Mouse (Mus musculus): ENCODE data around the gene Zfp276. TPM values are rescaled to one million over a fixed set of nuclear protein-coding genes. Genes with fewer than 3 reads are reported as not detected.

Gene Zfp276
- polyA plus RNA-seq, 1 experiment = 10.6 TPM

GRCm38 (mm10) chr8:123308738-123309137 lies 54.7 kb downstream of the Zfp276 start:
- no peak overlapping the region for H3K4me3 ChIP-seq (ENCODE audit: insufficient read depth, poor library complexity, severe bottlenecking)
- H3K27me3 ChIP-seq (ENCODE audit: control insufficient read depth, insufficient read depth, insufficient read length) = no peaks in the 10 kb centered on the region
- H3K36me3 ChIP-seq (ENCODE audit: control insufficient read depth, insufficient read depth) = peaks cover 20% of the 10 kb centered on the region
- no peaks in the 10 kb centered on the region for H3K79me2 ChIP-seq (ENCODE audit: control insufficient read depth, insufficient read depth)
- H3ac ChIP-seq (ENCODE audit: control insufficient read depth, insufficient read length, low read depth) = no peak overlapping the region
- TF ChIP-seq MAX (IDR thresholded peaks at IDR 0.05) (no peak), FOSL1 (IDR thresholded peaks at IDR 0.05; ENCODE audit: insufficient read depth, low read length, poor library complexity, severe bottlenecking) (no peak)
- no peaks in the 10 kb centered on the region for H3K79me3 ChIP-seq (ENCODE audit: low read depth)

GRCm38 (mm10) chr8:123317781-123318466 lies 63.9 kb downstream of the Zfp276 start:
- H3K4me3 ChIP-seq (ENCODE audit: insufficient read depth, poor library complexity, severe bottlenecking) = peak overlapping the region; percentile 45
- no peaks in the 10 kb centered on the region for H3K27me3 ChIP-seq (ENCODE audit: control insufficient read depth, insufficient read depth, insufficient read length)
- peak overlapping the region; percentile 78 for H3ac ChIP-seq (ENCODE audit: control insufficient read depth, insufficient read length, low read depth)
- no peaks in the 10 kb centered on the region for H3K79me3 ChIP-seq (ENCODE audit: low read depth)
- H3K36me3 ChIP-seq (ENCODE audit: control insufficient read depth, insufficient read depth) = peaks cover 4% of the 10 kb centered on the region
- peaks cover 6% of the 10 kb centered on the region for H3K79me2 ChIP-seq (ENCODE audit: control insufficient read depth, insufficient read depth)
- no peak for TF ChIP-seq USF1 (IDR thresholded peaks at IDR 0.05; ENCODE audit: low read depth)
- TF ChIP-seq MYOG (IDR thresholded peaks at IDR 0.05; ENCODE audit: control insufficient read depth, extremely low read depth, insufficient read length) = no peak
- no peak for TF ChIP-seq MAX (IDR thresholded peaks at IDR 0.05)
- no peak for TF ChIP-seq FOSL1 (IDR thresholded peaks at IDR 0.05; ENCODE audit: insufficient read depth, low read length, poor library complexity, severe bottlenecking)

- Histone ChIP-seq H3K36me3 (ENCODE audit: control insufficient read depth, insufficient read depth) (peaks cover 4% of the 10 kb centered on the region), H3K79me2 (ENCODE audit: control insufficient read depth, insufficient read depth) (peaks cover 6% of the 10 kb centered on the region), H3K79me3 (ENCODE audit: low read depth) (no peaks in the 10 kb centered on the region), H3K4me3 (ENCODE audit: insufficient read depth, poor library complexity, severe bottlenecking) (peak within 1 kb of the TSS; percentile 45), H3K27me3 (ENCODE audit: control insufficient read depth, insufficient read depth, insufficient read length) (no peaks in the 10 kb centered on the region), H3ac (ENCODE audit: control insufficient read depth, insufficient read length, low read depth) (peak within 1 kb of the TSS; percentile 78)
- no peak for TF ChIP-seq CEBPB (IDR thresholded peaks at IDR 0.05; ENCODE audit: low read depth)
- peak; percentile 17 for TF ChIP-seq USF1 (IDR thresholded peaks at IDR 0.05; ENCODE audit: low read depth)
- no peak for TF ChIP-seq MYOD1 (IDR thresholded peaks at IDR 0.05; ENCODE audit: control insufficient read depth, insufficient read length, low read depth)
Measured at GRCm38 (mm10) chr8:123318467-123318911, 64.5 kb downstream of the Zfp276 start, which contains the start of gene Fanca. Fanca (minus strand) TSS chr8:123318576.

Other genes with a start within 250 kb of the Zfp276 start
- 32.5 TPM for gene Ankrd11, start 211.9 kb upstream of the Zfp276 start, polyA plus RNA-seq (2012; fragmentation: generic; extraction: Trizol)
- 57.4 TPM for gene Spg7, start 191.3 kb upstream of the Zfp276 start, polyA plus RNA-seq (2012; fragmentation: generic; extraction: Trizol)
- gene Rpl13, start 151.8 kb upstream of the Zfp276 start, polyA plus RNA-seq (2012; fragmentation: generic; extraction: Trizol) = 3,422 TPM
- 0.04 TPM for gene Cpne7, start 136.8 kb upstream of the Zfp276 start, polyA plus RNA-seq (2012; fragmentation: generic; extraction: Trizol)
- 0.05 TPM for gene Sult5a1, start 95.9 kb upstream of the Zfp276 start, polyA plus RNA-seq (2012; fragmentation: generic; extraction: Trizol)
- gene Dpep1, start 68.0 kb upstream of the Zfp276 start, polyA plus RNA-seq (2012; fragmentation: generic; extraction: Trizol) = 0.92 TPM
- gene Chmp1a, start 41.4 kb upstream of the Zfp276 start, polyA plus RNA-seq (2012; fragmentation: generic; extraction: Trizol) = 94.4 TPM
- gene Spata33, start 41.4 kb upstream of the Zfp276 start, polyA plus RNA-seq (2012; fragmentation: generic; extraction: Trizol) = 1.1 TPM
- gene Cdk10, start 29.4 kb upstream of the Zfp276 start, polyA plus RNA-seq (2012; fragmentation: generic; extraction: Trizol) = 23.8 TPM
- gene Spata2l, start 18.0 kb upstream of the Zfp276 start, polyA plus RNA-seq (2012; fragmentation: generic; extraction: Trizol) = 0.89 TPM
- 8.5 TPM for gene Vps9d1, start 153 bp downstream of the Zfp276 start, polyA plus RNA-seq (2012; fragmentation: generic; extraction: Trizol)
- gene Fanca, start 64.4 kb downstream of the Zfp276 start, polyA plus RNA-seq (2012; fragmentation: generic; extraction: Trizol) = 14.0 TPM
- 5.1 TPM for gene Spire2, start 78.5 kb downstream of the Zfp276 start, polyA plus RNA-seq (2012; fragmentation: generic; extraction: Trizol)
- gene Tcf25, start 119.6 kb downstream of the Zfp276 start, polyA plus RNA-seq (2012; fragmentation: generic; extraction: Trizol) = 128 TPM
- gene Mc1r, start 152.9 kb downstream of the Zfp276 start, polyA plus RNA-seq (2012; fragmentation: generic; extraction: Trizol) = 0.01 TPM
- gene Tubb3, start 157.2 kb downstream of the Zfp276 start, polyA plus RNA-seq (2012; fragmentation: generic; extraction: Trizol) = 140 TPM
- gene Def8, start 169.3 kb downstream of the Zfp276 start, polyA plus RNA-seq (2012; fragmentation: generic; extraction: Trizol) = 23.9 TPM
- 35.9 TPM for gene Afg3l1, start 223.7 kb downstream of the Zfp276 start, polyA plus RNA-seq (2012; fragmentation: generic; extraction: Trizol)

Measured in C2C12 (cell line).